Mouse (Mus musculus): ENCODE measurements around the gene Anxa6.

The Anxa6 gene

DNA sequence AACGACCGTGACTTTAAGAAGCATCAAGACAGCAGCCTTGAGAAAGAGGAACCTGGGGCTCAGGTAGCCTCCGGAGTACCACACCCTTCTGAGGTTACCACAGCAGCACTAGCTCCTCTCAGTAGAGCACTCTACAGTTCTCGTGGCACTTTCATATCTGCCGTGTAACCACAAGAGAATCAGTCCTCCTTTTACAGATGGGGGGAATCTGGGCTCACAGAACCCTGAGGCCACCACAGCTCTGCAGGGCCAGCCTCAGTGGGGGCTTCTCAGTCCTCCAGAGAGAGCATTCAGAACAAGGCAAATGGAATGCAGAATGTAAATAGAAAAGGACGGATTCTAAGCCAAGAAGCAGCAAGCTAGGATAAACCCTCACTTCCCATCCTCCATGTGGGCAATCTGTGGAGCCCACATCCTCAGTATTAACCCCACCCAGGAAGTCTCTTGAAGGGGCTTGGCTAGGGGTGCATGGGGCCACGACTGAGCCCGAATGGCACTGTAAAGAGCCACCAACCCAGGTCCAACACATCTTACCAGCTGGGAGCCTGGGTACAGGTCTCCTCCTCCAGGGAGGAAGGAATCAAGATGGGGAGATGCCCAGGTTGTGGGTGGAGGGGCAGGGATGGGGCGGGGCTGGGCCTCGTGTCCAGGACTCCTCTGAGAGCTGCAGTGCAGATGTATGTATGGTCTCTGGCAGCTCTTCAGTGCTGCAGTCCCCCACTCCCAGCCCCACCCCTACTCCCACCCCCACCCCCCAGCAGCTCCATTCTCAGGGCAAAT lies 1.8 kb downstream of the Anxa6 start:
- no peak for DNase-seq (ENCODE audit: low read depth, low spot score)

DNA sequence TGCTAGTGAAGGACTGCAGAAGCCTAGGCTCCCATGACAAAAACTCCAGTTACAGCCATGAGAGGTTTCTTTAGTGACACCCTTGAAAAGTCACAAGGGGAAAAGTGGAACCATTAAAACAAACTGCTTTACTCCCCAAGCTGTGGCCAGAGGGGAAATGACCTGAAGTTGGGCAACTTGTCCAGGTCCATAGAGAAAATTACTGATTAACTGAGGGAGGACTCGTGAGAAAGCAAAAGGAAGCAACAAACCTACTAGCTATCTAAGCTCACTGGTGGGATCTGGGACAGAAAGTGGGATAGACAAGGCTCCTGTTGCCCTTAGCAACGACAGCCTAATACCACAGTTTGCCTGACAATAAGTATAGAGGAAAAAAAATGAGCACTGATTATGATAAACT lies 4.7 kb downstream of the Anxa6 start:
- DNase-seq (ENCODE audit: low read depth, low spot score) = no peak

DNA sequence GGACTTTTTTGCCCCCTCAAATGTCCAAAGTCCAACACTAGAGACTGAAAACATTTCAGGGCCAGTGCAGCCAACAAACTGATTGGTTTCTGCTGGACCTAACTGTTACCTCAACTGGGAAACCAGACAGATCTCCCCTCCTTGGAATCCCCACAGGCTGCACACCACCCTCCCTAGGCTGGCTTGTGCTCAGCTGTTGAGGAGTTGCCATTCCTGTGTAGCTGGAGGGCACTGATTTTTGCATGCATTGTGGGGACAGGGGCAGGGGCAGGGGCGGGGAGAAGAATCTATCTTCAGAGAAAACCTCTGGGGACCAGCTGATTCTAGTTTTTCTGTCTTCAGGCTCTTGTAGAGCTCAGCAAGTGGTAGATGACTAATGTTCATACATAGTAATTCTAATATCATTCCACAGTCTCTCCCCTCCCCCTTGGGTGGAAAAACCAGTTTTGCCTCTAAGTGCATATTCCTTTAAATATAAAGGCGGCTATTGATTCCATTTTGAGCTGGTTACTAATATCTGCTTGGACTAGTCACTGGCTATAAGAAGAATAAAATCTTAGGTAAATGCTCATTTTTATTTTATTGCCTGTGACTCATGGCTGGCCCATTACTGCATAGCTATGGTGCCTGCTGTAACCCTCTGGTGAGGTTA lies 5.9 kb downstream of the Anxa6 start:
- DNase-seq (ENCODE audit: low read depth, low spot score) = no peak

DNA sequence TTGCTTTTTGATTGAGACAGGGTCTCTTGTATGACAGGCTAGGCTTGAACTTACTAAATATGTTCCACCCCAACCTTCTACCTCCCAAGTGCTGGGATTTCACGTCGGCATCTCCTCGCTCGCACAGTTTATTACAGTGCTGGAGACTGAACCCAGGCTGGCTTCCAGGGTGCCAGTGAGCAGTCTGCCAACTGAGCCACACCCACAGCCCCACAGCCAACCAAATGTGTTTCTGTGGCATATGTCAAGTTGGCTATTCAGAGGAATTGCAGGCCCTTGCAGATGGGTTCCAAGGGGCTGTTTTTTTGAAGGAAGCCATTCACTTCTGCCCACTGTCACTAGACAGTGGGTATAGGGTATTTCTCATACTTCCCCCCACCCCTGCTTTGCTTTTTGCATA lies 7.3 kb downstream of the Anxa6 start:
- DNase-seq (ENCODE audit: low read depth, low spot score) = no peak

DNA sequence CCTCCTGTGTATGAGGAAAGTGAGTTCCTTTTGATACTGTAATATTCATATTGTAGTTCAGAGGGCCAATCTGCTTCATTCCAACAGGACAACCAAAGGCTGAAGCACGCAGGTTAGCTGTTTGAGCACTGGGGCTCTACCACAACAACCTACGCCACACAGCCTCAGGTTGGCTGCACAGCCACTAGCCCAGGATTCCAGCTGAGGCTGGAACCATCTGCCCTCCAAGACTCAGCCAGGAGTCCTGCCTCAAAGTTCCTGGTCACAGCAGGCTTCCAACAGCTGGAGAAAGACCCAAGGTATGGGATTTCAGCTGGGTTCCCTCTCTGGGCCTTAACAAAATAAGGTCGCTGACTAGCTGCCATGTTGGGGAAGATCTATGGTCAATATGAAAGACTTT lies 9.7 kb downstream of the Anxa6 start:
- DNase-seq (ENCODE audit: low read depth, low spot score) = no peak

DNA sequence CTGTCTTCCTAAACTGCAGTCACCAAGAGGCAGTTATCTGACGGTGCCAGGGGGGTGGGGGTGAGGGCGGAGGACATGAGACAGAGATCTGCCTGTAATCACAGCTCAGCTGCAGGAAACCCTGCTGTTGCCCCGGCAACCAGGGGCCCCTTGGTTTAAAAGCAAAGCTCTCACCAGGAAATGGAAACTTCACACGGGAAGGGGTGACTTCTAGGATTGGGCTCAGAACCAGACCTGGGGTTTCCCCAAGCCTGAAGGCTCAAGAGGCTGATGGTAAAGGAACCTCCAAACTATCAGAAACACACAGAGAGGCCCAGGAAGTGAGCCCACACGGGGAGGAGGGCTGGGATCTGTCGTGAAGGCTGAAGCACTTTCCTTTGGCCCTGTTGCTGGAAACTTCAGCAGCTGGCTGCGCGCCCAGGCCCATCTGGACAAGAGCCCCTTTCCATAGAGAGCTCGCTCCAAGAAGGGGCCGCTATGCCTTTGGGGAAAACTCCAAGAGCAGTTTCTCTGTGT lies 10.1 kb downstream of the Anxa6 start:
- DNase-seq (ENCODE audit: low read depth, low spot score) = peak; percentile 56

DNA sequence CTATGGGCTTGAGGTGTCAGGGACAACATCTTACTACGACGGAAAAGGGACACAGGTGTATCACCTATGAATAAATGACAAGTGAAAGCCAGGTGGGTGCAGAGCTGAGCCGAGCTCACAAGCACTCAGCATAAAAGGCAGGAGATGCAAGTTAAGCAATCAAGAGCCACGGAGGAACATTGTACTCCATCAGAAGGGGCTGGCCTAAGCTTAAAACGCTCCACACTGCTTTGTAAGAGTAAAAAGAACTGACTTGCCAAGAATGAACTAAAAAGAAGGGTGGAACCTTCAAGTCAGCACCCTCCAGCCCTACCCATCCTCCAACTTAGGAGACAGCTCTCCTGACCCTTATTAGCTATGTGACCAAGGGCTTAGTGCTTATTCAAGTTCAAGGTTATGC lies 10.7 kb downstream of the Anxa6 start:
- DNase-seq (ENCODE audit: low read depth, low spot score) = no peak

DNA sequence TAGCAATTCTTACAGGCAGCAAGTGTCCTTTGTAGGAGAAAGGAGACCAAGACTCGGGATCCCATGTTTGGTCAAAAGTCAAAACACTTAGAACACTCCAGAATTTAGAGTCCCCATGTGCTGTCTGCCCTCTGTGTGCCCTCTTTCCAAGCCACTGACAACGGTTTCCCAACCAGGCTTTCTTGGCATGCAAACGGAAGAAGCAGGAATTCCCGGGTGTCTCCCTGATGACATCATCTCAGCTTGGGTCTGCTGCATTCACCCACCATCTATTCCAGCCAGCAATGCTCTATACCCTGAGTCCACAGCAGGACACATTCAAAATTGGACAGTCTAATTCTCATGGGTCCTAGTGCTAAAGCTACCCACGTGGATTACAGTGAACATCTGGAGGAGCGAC lies 11.4 kb downstream of the Anxa6 start:
- no peak for DNase-seq (ENCODE audit: low read depth, low spot score)

DNA sequence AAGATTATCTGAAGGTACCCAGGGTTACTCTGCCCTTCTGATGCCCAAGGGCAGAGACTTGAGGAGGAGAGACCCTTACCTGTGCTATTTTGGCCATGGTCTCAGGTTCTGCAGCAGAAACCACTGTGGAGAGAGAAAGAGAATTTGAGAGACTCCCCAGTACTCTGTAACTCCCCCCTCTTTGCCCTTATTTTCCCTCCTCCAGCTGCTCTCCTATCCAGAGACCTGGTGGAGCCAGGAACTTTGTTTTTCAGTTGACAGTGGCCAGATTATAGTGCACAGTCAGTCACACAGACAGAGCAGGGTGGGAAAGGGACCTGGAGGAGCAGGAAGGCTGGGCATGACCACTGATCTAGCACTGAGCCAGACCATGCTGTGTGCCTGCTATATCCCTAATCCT lies 11.8 kb downstream of the Anxa6 start:
- DNase-seq (ENCODE audit: low read depth, low spot score) = no peak

DNA sequence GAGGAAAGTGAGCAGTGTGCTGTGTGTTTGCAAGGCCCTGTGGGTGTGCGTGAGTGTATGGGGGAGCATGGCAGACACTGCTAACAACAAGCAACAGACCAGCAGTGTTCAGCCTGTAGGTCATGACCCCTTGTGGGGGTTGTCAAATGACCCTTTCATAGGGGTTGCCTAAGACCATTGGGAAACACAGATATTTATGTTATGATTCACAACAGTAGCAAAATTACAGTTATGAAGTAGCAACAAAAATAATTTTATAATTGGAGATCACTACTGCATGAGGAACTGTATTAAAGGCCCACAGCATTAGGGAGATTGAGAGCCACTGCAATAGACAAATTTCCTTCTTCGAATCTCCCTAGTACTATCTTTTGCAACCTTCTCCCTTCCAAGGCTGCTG lies 13.5 kb downstream of the Anxa6 start:
- DNase-seq (ENCODE audit: low read depth, low spot score) = no peak

DNA sequence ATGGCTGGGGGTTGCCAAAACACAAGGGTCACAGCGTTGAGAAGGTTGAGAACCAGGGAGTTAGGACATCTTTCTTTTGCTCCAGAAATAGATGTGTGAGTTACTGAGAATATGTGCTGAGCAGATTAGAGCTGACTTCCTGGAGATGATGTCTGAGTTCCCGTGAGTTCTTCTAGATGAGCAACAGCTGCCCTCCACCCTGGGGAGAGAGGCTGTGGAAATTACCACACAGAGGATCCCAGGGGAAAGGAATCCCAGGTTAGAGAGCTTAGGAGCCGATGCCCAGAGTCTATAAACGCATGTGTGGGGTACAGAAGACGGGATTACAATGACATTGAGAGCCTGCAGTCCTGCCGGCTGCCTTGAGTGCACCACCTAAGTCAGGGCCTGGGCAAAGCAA lies 15.2 kb downstream of the Anxa6 start:
- DNase-seq (ENCODE audit: low read depth, low spot score) = no peak

DNA sequence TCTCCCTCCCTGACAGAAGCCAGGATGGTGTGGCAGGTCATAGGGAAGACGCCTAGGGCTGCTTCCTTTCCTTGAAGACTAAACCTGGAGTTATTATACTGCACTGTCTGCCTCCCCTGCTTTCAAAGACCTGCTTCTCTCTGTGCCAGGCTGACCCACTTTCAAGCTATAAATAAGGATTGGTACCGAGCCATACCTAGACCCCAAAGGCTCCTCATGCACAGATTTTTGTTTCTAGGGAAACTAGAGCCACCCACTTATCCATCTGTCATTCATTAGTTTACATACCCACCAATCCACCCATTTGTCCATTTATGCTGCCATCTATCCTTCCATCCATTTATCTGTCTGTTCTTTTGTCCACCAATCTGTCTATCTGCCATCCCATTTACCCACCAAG lies 16.0 kb downstream of the Anxa6 start:
- DNase-seq (ENCODE audit: low read depth, low spot score) = no peak

DNA sequence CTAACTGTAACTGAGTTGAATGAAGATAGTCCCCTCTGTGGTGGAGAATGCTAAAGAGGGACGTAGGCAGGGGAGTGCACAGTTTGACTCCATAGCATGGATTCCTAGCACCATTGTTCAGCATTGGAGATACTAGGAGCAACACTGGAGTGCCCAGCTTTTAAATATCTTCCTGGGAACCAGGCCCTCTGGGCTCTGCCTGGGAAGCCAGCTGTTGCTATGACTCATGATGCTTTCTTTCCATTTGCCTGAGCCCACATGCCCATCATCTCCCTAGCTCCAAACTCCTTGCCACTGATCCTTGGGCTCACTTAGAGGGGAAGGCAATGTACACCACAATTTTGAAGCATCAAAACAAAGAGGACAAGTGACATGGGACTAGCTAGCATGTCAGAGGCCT lies 16.5 kb downstream of the Anxa6 start:
- DNase-seq (ENCODE audit: low read depth, low spot score) = no peak

DNA sequence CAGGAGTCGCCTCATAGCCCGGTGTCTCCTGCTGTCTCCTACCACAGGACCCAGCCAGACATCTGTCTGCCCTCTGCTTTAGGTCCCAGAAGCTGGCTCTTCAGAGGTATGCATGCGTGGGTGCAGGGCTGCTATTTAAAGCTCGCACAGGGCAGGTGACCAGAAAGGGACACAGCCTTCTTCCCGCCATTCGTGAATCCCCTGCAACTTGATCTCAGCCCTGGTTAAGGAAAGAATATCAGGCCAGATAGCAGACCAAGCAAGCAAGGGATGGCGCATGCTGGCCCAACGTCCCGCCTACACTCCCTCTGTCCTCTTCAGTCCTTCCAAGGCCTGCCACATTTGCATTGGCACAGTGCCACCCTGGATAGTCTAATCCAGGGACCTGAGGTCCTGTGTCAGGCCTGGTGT lies 17.4 kb downstream of the Anxa6 start:
- no peak for DNase-seq (ENCODE audit: low read depth, low spot score)

DNA sequence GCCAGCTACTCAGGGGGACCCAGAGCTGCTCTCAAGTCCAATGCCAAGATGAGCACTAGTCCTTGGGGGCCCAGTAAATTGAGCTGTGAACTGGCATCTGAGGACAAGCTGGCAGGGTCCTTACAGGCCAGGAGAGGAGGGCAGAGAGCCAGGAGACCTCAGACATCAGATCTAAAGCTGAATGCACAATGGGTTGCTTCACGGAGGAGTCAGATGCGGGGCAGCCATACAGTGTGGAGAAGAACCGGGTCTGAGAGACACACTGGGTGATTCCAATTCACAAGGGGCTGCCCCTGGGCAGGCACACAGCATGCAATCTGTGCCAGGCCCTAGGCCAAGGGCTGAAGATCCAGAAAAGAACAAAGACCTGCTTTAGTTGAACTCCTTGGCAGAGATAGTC lies 18.0 kb downstream of the Anxa6 start:
- no peak for DNase-seq (ENCODE audit: low read depth, low spot score)

DNA sequence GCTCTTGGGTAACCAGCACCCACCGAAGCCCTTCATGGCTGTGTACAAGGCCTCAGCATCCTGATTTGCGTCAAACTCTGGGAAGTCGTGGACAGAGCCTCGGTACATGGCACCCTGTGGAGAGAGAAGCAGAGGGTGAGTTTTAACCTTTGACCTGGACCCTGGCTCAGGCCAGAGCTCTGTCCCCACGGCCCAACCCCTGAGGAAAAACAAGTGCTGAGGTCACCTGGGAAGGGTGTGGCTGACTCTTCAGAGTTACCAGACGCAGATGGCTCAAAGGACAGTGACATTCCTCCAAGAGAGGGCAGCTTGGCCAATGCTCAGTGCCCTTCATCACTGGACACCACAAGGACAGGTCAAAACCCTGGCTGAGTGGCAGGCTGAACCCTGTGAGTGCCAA lies 19.4 kb downstream of the Anxa6 start:
- no peak for DNase-seq (ENCODE audit: low read depth, low spot score)

DNA sequence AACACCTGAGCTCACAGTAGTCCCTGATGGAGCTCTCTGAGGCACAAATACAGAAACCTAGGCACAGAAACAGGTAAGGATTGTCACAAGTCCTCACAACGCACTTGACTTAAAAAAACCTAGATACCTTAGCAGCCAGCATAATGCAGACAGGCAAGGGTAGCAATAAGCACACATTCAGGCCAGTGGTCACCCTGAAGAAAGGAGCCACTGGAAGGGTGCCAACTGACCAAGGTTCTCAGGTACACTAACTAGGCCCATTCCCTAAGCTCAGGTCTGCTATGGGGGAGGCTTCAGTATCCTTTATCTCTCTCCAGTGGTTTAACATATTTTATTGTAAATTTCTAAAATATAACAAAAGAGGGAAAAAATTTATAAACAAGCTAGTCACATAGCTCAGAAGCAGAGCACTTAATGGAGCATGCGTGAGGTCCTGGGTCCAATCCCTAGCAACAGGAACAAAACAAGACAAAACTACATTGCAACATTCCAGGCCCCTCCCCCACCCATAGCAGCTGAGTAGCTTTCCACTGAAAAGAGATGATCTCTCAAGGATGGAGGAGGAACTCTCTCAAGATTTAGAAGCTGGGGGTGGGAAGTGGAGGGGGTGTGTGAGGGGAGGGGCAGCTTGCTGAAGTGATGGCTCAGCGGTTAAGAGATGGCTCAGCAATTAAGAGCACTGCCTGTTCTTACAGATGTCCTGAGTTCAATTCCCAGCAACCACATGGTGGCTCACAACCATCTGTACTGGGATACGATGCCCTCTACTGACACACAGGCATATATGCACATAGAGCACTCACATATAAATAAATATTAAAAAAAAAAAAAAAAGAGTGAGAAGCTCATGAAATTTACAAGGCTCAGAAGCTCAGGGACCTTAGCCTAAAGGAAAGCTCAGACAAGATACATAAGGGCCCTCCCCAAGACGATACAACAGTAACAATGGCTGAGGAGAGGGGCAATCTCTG lies 20.4 kb downstream of the Anxa6 start:
- no peak for DNase-seq (ENCODE audit: low read depth, low spot score)

DNA sequence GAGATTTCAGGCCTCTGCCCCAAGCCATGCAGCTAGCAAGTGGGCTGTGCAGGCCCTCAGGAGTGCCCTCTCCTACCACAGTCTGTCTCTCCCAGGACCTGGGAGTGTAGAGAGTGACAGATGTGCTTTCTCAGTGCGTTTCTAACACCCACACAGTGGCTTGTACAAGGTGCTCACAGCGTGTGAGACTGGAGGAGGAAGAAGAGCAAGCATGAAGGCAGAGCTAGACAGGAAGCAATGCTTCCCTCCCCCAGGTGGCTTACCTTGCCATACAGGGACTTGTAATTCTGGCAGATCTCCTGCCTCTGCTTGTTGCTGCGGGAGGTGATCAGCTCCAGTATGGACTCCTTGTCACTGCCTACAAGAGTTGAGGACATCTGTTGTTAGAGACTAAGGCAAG lies 21.8 kb downstream of the Anxa6 start:
- no peak for DNase-seq (ENCODE audit: low read depth, low spot score)

DNA sequence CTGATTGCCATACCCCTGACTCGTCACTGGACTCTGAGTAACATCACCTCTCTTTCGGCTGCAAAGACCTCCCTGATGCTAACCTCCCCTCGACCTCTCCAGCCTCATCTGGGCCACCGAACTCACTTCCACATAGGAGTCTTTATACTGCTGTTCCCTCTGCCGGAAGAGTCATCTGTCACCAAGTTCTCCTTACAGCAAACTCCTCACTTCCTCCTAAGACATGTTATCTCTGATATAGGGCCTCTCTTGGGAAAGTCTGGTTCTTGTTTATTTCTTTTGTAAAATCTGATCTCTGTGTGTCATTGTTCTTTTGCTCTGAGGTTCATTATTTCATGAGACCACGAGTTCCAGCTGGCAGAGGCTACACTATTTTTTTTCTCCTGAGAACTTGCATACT lies 25.0 kb downstream of the Anxa6 start:
- DNase-seq (ENCODE audit: low read depth, low spot score) = no peak

DNA sequence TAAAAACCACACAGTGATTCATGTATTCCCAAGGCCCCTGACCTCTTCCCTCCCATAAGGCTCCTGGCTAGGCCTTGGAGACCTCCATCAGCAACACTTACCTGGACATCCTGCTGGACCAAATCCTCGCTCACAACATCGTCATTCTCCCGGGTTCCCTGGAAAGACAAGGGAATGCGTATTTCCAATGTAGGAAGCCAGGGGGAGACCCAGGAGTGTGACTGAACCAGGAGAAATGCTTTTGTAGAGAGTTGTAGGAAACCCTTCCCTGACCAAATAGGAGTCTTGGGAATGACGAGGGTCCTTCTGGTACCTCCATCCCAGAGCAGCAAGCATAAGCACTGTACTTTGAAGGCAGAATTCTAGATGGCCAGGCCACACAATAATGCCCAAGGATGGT lies 27.6 kb downstream of the Anxa6 start:
- DNase-seq (ENCODE audit: low read depth, low spot score) = no peak

DNA sequence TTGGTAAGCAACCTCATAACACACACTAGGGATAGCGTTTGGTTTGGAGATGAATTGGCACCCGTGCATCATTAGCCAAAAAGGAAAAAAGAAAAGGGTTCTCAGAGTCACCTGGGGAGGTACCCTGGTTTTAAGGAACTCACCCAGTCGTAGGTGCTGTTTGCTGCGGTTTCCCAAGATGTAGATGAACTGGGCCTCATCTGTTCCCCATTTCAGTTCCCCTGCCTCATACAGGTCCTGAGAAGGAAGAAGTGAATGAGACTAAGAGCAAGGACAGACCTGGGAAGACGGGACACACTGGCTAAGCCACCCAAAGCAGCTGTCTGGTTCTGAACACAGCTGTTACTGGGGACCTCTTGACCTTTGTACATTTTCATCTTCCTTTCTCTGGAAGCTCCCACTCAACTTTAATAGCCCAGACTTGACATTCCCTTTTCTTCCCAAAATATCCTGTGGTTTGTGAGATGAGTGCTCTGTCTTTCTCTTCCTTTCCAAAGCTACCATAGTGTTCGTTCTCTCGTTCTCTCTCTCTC lies 28.2 kb downstream of the Anxa6 start:
- DNase-seq (ENCODE audit: low read depth, low spot score) = no peak

DNA sequence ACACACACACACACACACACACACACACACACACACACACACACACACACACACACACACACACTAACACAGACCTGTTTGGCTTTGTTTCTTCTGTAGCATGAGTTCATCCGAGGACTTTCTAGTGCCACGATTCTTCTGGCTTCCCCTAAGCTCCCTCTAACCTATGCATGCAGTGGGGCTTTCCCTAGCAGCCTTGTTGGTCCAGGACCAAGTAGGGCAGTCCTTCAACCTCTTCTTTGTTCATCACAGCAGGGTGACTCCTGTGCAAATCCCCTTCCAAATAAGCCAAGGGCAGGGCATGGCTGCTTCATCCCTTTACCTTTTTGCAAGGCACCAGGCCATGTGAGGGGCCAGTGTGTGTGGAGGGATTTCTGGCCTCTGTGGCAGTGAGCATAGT lies 34.5 kb downstream of the Anxa6 start:
- DNase-seq (ENCODE audit: low read depth, low spot score) = no peak

All from embryo, embryonic 11.5 days (tissue).